Mouse (Mus musculus) macrophage (primary cell): ENCODE results near the gene Dnase2a. TPM values are rescaled to one million over a fixed set of nuclear protein-coding genes. Genes with fewer than 3 reads are reported as not detected.

Experiments
- H3K27ac ChIP-seq: fragments of 350-480 bp; formaldehyde crosslinking; 2 replicates; pipeline ENCODE4 v1.9.0; 2021
- H3K36me3 ChIP-seq: fragments of 350-480 bp; formaldehyde crosslinking; 2 replicates; pipeline ENCODE4 v1.9.0; 2021; ENCODE audit errors: inconsistent target
- H3K4me3 ChIP-seq: fragments of 350-480 bp; formaldehyde crosslinking; 2 replicates; pipeline ENCODE4 v1.9.0; 2021; ENCODE audit errors: inconsistent target
- H3K79me2 ChIP-seq: fragments of 350-480 bp; formaldehyde crosslinking; 2 replicates; pipeline ENCODE4 v1.9.0; 2021; ENCODE audit errors: inconsistent target
- WGBS: methylation state at CpG from one replicate; pipeline ENCODE4 v1.1.7; 2026; ENCODE audit warnings: inconsistent platforms; ENCODE audit not compliant: missing documents; 5-methylcytosine and 5-hydroxymethylcytosine counted together
- polyA plus RNA-seq: library from polyadenylated mRNA; stranded (reverse); fragments of 250-400 nt; gene quantifications from 3 replicates; pipeline ENCODE4 v1.2.4, GENCODE M21; 2018; ENCODE audit warnings: inconsistent platforms

Gene Dnase2a
- polyA plus RNA-seq, 1 experiment from 2014 or later, result 211 TPM

- 2% methylated on average over 44 of the region's 50 CpGs for WGBS
- Histone ChIP-seq H3K4me3 (no peak within 1 kb of the TSS), H3K79me2 (no peaks in the 10 kb centered on the region), H3K36me3 (no peaks in the 10 kb centered on the region), H3K27ac (no peak within 1 kb of the TSS)
Measured at GRCm38 (mm10) chr8:84936962-84937546, 28.7 kb downstream of the Dnase2a start, which contains the start of gene Mast1. TSS of gene Mast1 (minus strand) at chr8:84937359.

- 63% methylated on average over 12 of the region's 13 CpGs for WGBS
- Histone ChIP-seq H3K4me3 (no peak overlapping the region), H3K27ac (no peak overlapping the region), H3K79me2 (no peaks in the 10 kb centered on the region), H3K36me3 (no peaks in the 10 kb centered on the region)
Measured at GRCm38 (mm10) chr8:84937620-84938485, 29.5 kb downstream of the Dnase2a start.

GRCm38 (mm10) chr8:84943699-84944098, 35.3 kb downstream of the Dnase2a start:
- WGBS, result 32% methylated on average over 3 of the region's 4 CpGs
- Histone ChIP-seq H3K79me2 (no peaks in the 10 kb centered on the region), H3K36me3 (no peaks in the 10 kb centered on the region), H3K4me3 (no peak overlapping the region), H3K27ac (no peak overlapping the region)

GRCm38 (mm10) chr8:84944478-84945160, 36.3 kb downstream of the Dnase2a start:
- no peak overlapping the region for H3K4me3 ChIP-seq
- 8% methylated on average over 21 of the region's 26 CpGs for WGBS
- H3K36me3 ChIP-seq, result no peaks in the 10 kb centered on the region
- H3K79me2 ChIP-seq, result no peaks in the 10 kb centered on the region
- no peak overlapping the region for H3K27ac ChIP-seq

GRCm38 (mm10) chr8:84945235-84945632, 36.9 kb downstream of the Dnase2a start:
- Histone ChIP-seq H3K79me2 (no peaks in the 10 kb centered on the region), H3K4me3 (no peak overlapping the region), H3K27ac (no peak overlapping the region), H3K36me3 (no peaks in the 10 kb centered on the region)
- WGBS, result 7% methylated on average over 8 of the region's 11 CpGs

- Histone ChIP-seq H3K27ac (no peak overlapping the region), H3K4me3 (no peak overlapping the region), H3K36me3 (no peaks in the 10 kb centered on the region), H3K79me2 (no peaks in the 10 kb centered on the region)
- WGBS, result 3% methylated on average over 39 of the region's 67 CpGs
Measured at GRCm38 (mm10) chr8:84945633-84946527, 37.5 kb downstream of the Dnase2a start.

- no peak within 1 kb of the TSS for H3K27ac ChIP-seq
- 15% methylated on average over 17 of the region's 17 CpGs for WGBS
- no peak within 1 kb of the TSS for H3K4me3 ChIP-seq
- H3K36me3 ChIP-seq, result no peaks in the 10 kb centered on the region
- no peaks in the 10 kb centered on the region for H3K79me2 ChIP-seq
Measured at GRCm38 (mm10) chr8:84946528-84947240, 38.3 kb downstream of the Dnase2a start, which contains the start of gene Rtbdn. TSS of gene Rtbdn (plus strand) at chr8:84946991.

- Histone ChIP-seq H3K79me2 (no peaks in the 10 kb centered on the region), H3K27ac (no peak overlapping the region), H3K4me3 (no peak overlapping the region), H3K36me3 (no peaks in the 10 kb centered on the region)
- 13% methylated on average over 9 of the region's 9 CpGs for WGBS
Measured at GRCm38 (mm10) chr8:84947241-84947545, 38.8 kb downstream of the Dnase2a start.

- Histone ChIP-seq H3K4me3 (no peak overlapping the region), H3K36me3 (no peaks in the 10 kb centered on the region), H3K79me2 (no peaks in the 10 kb centered on the region), H3K27ac (no peak overlapping the region)
- 19% methylated on average over 12 of the region's 12 CpGs for WGBS
Measured at GRCm38 (mm10) chr8:84949753-84950152, 41.4 kb downstream of the Dnase2a start.

GRCm38 (mm10) chr8:84952612-84953255, 44.4 kb downstream of the Dnase2a start:
- no peak overlapping the region for H3K27ac ChIP-seq
- no peaks in the 10 kb centered on the region for H3K79me2 ChIP-seq
- H3K36me3 ChIP-seq, result peaks cover 2% of the 10 kb centered on the region; the same call in 1 of the 2 replicates
- no peak overlapping the region for H3K4me3 ChIP-seq
- WGBS, result 7% methylated on average over 18 of the region's 18 CpGs

- Histone ChIP-seq H3K27ac (no peak overlapping the region), H3K4me3 (no peak overlapping the region), H3K36me3 (peaks cover 14% of the 10 kb centered on the region; the same call in 1 of the 2 replicates), H3K79me2 (no peaks in the 10 kb centered on the region)
- WGBS, result 55% methylated on average over 2 of the region's 2 CpGs
Measured at GRCm38 (mm10) chr8:84956768-84957167, 48.4 kb downstream of the Dnase2a start.

- Histone ChIP-seq H3K79me2 (no peaks in the 10 kb centered on the region), H3K27ac (no peak overlapping the region), H3K4me3 (no peak overlapping the region), H3K36me3 (peaks cover 14% of the 10 kb centered on the region; the same call in 1 of the 2 replicates)
- WGBS, result 98% methylated on average over 5 of the region's 7 CpGs
Measured at GRCm38 (mm10) chr8:84959811-84960210, 51.5 kb downstream of the Dnase2a start.

GRCm38 (mm10) chr8:84963952-84964351, 55.6 kb downstream of the Dnase2a start:
- Histone ChIP-seq H3K4me3 (no peak overlapping the region), H3K27ac (no peak overlapping the region), H3K79me2 (no peaks in the 10 kb centered on the region; the same call in 1 of the 2 replicates), H3K36me3 (0 out of 2 replicates have a peak, but pooled peaks cover 7% of the 10 kb centered on the region)
- 92% methylated on average over 4 of the region's 4 CpGs for WGBS
